10 mouse cellular contexts compared by ENCODE assay signal in the genomic region with DNA sequence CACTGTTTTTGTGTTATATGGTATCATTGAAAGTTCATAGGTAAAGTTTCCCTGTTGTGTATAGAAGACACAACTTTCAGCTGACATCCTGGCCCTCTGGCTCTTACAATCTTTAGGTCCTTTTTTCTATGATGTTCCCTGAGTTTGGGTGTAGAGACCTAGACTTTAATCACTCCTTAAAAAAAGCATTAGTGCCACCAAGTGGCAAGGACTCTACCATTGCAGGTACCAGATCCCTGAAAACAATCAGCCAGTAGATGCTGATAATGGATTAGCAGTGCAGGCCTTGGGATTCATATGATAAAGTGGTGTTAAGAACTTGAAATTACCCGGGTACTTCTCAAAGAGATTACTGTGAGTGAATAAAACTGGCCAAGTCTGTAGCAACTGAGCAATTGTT.
A peak's percentile ranks its signal among the peaks of the same experiment; 100 is the strongest.
DNase-seq lines count a peak whose midpoint lies in the region; ATAC-seq lines count a peak whose summit lies in the region.
"Had no signal": no experiment of that assay in that cellular context is flagged by ENCODE, and none has a peak within 500 bp of the region (broad histone marks: within the 10 kb centered on the region; RNA-seq: fewer than 3 reads in every experiment).

No protein-coding gene starts in this region.

- no peak overlapping the region for H3K27ac ChIP-seq in hindbrain, embryonic 14.5 days
- H3K27ac ChIP-seq in hindbrain, embryonic 16.5 days (ENCODE audit: low read depth, low read length): no peak overlapping the region

- H3K9me3 ChIP-seq in hindbrain, embryonic 14.5 days (ENCODE audit: control insufficient read depth, low read length): no peaks in the 10 kb centered on the region
- H3K9me3 ChIP-seq in hindbrain, embryonic 16.5 days (ENCODE audit: control insufficient read depth, low read length): no peaks in the 10 kb centered on the region

- H3K36me3 ChIP-seq in hindbrain, embryonic 14.5 days (replicated peaks; ENCODE audit: control insufficient read depth, insufficient read depth): no peaks in the 10 kb centered on the region
- H3K36me3 ChIP-seq in hindbrain, embryonic 16.5 days (ENCODE audit: control insufficient read depth, insufficient read depth, low read length): no peaks in the 10 kb centered on the region

- DNase-seq in hindbrain, embryonic 14.5 days (ENCODE audit: low spot score): peak; percentile 40
- peak; percentile 11 for DNase-seq in lung, postnatal 36 days
- DNase-seq in lung, postnatal 10 days: no peak
- peak; percentile 9 for DNase-seq in ZHBTc4 (ENCODE audit: low read depth, low spot score)
- peak; percentile 12 for DNase-seq in naive thymus-derived CD4-positive, alpha-beta T cell, adult 2 months (ENCODE audit: low read depth)
- DNase-seq in left cerebral cortex, adult 8-10 months (ENCODE audit: low spot score in 2 of 2): no peak
- no peak for DNase-seq in spleen, postnatal 4 days (ENCODE audit: low spot score in 2 of 2)
- DNase-seq: gastrocnemius, postnatal 14 days; heart, postnatal 36 days had no signal

- no peak overlapping the region for H3K9ac ChIP-seq in hindbrain, embryonic 14.5 days
- no peak overlapping the region for H3K9ac ChIP-seq in hindbrain, embryonic 16.5 days (ENCODE audit: low read depth, low read length)

- 26% methylated on average over 1 of the region's 1 CpGs for WGBS in hindbrain, embryonic 14.5 days
- 36% methylated on average over 1 of the region's 1 CpGs for WGBS in hindbrain, embryonic 16.5 days

- 0 out of 2 replicates have a peak, but pooled peaks cover 3% of the 10 kb centered on the region for H3K4me1 ChIP-seq in hindbrain, embryonic 14.5 days (replicated peaks; ENCODE audit: control insufficient read depth, insufficient read depth, low read length)
- no peaks in the 10 kb centered on the region for H3K4me1 ChIP-seq in hindbrain, embryonic 16.5 days (ENCODE audit: control insufficient read depth, insufficient read depth, low read depth, low read length)

- no peak for ATAC-seq in hindbrain, embryonic 14.5 days (ENCODE audit: low FRiP score)
- no peak for ATAC-seq in hindbrain, embryonic 16.5 days

- no peaks in the 10 kb centered on the region for H3K27me3 ChIP-seq in hindbrain, embryonic 14.5 days (ENCODE audit: control insufficient read depth, insufficient read depth, low read length)
- H3K27me3 ChIP-seq in hindbrain, embryonic 16.5 days (replicated peaks; ENCODE audit: control insufficient read depth, insufficient read depth, low read length): no peaks in the 10 kb centered on the region

- H3K4me3 ChIP-seq in hindbrain, embryonic 14.5 days (replicated peaks; ENCODE audit: low read length): no peak overlapping the region
- H3K4me3 ChIP-seq in hindbrain, embryonic 16.5 days (ENCODE audit: low read length): no peak overlapping the region

- no peak overlapping the region for H3K4me2 ChIP-seq in hindbrain, embryonic 14.5 days (replicated peaks)
- no peak overlapping the region for H3K4me2 ChIP-seq in hindbrain, embryonic 16.5 days (ENCODE audit: low read length)

Comparison
In these comparisons a context has a peak if more than half of its experiments do, and no peak if none do; other contexts are left out.
1. DNase-seq: peak in hindbrain, embryonic 14.5 days (single experiment), lung, postnatal 36 days (single experiment), ZHBTc4 (single experiment) and naive thymus-derived CD4-positive, alpha-beta T cell, adult 2 months (single experiment); none in lung, postnatal 10 days (single experiment), left cerebral cortex, adult 8-10 months (0 of 2) and spleen, postnatal 4 days (0 of 2).